Mouse (Mus musculus) midbrain, embryonic 13.5 days (tissue): ENCODE results near the gene Arl6ip4. TPM values are rescaled to one million over a fixed set of nuclear protein-coding genes. Genes with fewer than 3 reads are reported as not detected.

Experiments used
- ATAC-seq: fragments of 200-750 bp; cut with Nextera tagmentation; 2 replicates; pipeline ENCODE4 v1.8.0; 2017; ENCODE audit warnings: mild to moderate bottlenecking, moderate TSS enrichment, moderate library complexity
- H3K27ac ChIP-seq: fragments of 300-500 bp; sonication (generic); 2 replicates; pipeline ENCODE4 v1.5.1; 2015; ENCODE audit warnings: inconsistent platforms, mild to moderate bottlenecking, moderate library complexity
- H3K27me3 ChIP-seq: fragments of 300-500 bp; sonication (generic); 2 replicates; pipeline ENCODE4 v1.6.1; 2015; ENCODE audit warnings: mild to moderate bottlenecking, inconsistent platforms
- H3K36me3 ChIP-seq: fragments of 300-500 bp; sonication (generic); 2 replicates; pipeline ENCODE4 v1.6.1; 2015; ENCODE audit warnings: mild to moderate bottlenecking, inconsistent platforms
- H3K4me1 ChIP-seq: fragments of 300-500 bp; sonication (generic); replicated peaks from 2 replicates; pipeline ENCODE4 v1.6.1; 2015; ENCODE audit warnings: inconsistent platforms
- H3K4me2 ChIP-seq: fragments of 300-500 bp; sonication (generic); replicated peaks from 2 replicates; pipeline ENCODE4 v1.6.1; 2015; ENCODE audit warnings: moderate library complexity, mild to moderate bottlenecking, inconsistent platforms
- H3K4me3 ChIP-seq: fragments of 300-500 bp; sonication (generic); replicated peaks from 2 replicates; pipeline ENCODE4 v1.5.1; 2015; ENCODE audit warnings: mild to moderate bottlenecking, inconsistent platforms
- H3K9ac ChIP-seq: fragments of 300-500 bp; sonication (generic); replicated peaks from 2 replicates; pipeline ENCODE4 v1.6.1; 2015; ENCODE audit warnings: mild to moderate bottlenecking, inconsistent platforms
- H3K9me3 ChIP-seq: fragments of 300-500 bp; sonication (generic); 2 replicates; pipeline ENCODE4 v1.6.1; 2016; ENCODE audit warnings: mild to moderate bottlenecking, inconsistent platforms
- WGBS: fragments of 180-500 bp; shearing (Covaris S2); methylation state at CpG from one replicate; pipeline ENCODE4 v1.1.7; 2015; 5-methylcytosine and 5-hydroxymethylcytosine counted together
- polyA plus RNA-seq: library from polyadenylated mRNA; unstranded; fragments of >200 nt; fragmentation: Nextera tagmentation; extraction: Ambion mirVana; gene quantifications from 2 replicates; pipeline ENCODE4 v1.2.1, GENCODE M21; 2015

The Arl6ip4 gene
- polyA plus RNA-seq, 1 experiment from 2014 or later, result 82.3 TPM

- no peak overlapping the region for H3K4me3 ChIP-seq
- no peak overlapping the region for H3K9ac ChIP-seq
- no peak for ATAC-seq
- no peaks in the 10 kb centered on the region for H3K27me3 ChIP-seq
- H3K4me2 ChIP-seq, result no peak overlapping the region
- H3K36me3 ChIP-seq, result no peaks in the 10 kb centered on the region
- no peaks in the 10 kb centered on the region for H3K9me3 ChIP-seq
- no peak overlapping the region for H3K27ac ChIP-seq
- peaks cover 77% of the 10 kb centered on the region for H3K4me1 ChIP-seq
- 90% methylated on average over 11 of the region's 11 CpGs for WGBS
These were observed 47.6 kb downstream of the Arl6ip4 start for GRCm38 (mm10) chr5:124163445-124163844.

DNA sequence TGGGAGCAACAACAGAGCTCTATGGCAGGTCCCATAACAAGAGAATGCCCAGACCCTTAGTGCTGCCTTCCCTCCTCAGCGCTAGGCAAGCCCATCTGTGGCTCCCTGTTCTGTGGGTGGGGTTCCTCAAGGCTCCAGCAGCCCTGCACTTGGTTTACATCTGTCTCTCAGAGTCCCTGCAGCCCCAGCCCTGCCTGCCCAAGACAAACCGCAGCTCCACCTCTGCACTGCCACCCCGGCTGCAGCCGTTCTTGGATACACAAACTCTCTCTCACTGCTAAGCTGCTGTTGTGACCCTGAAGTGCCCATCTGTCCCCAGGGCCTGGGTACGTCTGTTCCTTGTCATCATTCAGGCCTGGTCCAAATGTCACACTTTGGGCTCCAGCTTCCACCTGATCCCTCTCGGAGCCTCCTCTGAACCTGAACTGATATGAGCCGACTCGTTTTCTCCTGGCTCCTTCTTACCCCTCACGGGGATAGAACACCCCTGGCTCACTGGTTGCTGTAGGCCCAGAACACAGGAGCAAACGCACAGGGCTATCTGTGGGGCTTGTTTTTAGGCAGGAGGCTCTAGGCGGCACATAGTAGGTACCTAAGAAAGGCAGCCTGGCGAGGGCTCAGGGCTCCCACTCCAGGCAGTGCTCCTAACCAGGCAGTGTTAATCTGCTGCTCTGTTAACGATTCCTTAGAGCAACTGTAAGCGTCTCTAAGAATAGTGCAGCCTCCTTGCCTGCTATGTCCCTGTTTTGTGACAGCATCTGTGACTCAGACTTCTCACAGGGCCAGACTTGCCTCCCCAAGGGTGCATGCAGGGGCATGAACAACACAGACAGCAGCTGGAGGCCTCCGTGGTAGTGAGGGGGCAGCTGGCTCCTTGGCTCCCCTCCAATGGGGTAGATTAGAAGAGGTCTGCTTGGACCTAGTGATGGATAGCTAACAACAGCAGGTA is 50.0 kb downstream of the Arl6ip4 start:
- Histone ChIP-seq H3K4me1 (peaks cover 75% of the 10 kb centered on the region), H3K36me3 (no peaks in the 10 kb centered on the region), H3K4me3 (no peak overlapping the region), H3K9me3 (no peaks in the 10 kb centered on the region), H3K4me2 (no peak overlapping the region), H3K27ac (peak overlapping the region; percentile 66), H3K9ac (peak overlapping the region; percentile 33; the same call in 1 of the 2 replicates), H3K27me3 (no peaks in the 10 kb centered on the region)
- WGBS, result 50% methylated on average over 15 of the region's 15 CpGs
- peak; percentile 31 for ATAC-seq

- no peak overlapping the region for H3K4me2 ChIP-seq
- H3K9me3 ChIP-seq, result no peaks in the 10 kb centered on the region
- peak overlapping the region; percentile 66; the same call in 1 of the 2 replicates for H3K27ac ChIP-seq
- H3K9ac ChIP-seq, result no peak overlapping the region
- no peaks in the 10 kb centered on the region for H3K27me3 ChIP-seq
- H3K36me3 ChIP-seq, result no peaks in the 10 kb centered on the region
- ATAC-seq, result no peak
- peaks cover 71% of the 10 kb centered on the region for H3K4me1 ChIP-seq
- no peak overlapping the region for H3K4me3 ChIP-seq
These were observed 50.9 kb downstream of the Arl6ip4 start for GRCm38 (mm10) chr5:124166741-124167140.

DNA sequence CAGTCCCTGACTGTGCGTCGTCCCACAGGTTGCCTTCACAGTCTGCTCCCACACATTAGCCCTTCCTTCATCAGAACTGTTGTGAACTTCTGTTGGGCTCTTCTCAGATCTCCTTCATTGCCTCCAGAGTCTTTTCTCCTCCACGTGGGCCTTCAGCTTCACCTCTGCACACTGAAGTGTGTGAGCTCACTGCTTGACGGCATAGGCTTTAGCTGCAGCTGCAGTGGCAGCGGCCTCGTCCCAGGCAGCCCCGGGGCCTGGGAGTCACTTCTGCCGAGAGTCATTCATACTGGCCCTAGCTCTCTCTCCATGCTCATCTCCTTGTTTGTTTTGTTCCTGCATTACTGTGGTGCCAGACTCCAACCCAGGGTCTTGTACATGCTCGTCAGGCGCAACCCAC is 51.7 kb downstream of the Arl6ip4 start:
- H3K9ac ChIP-seq, result no peak overlapping the region
- H3K27me3 ChIP-seq, result no peaks in the 10 kb centered on the region
- H3K4me2 ChIP-seq, result no peak overlapping the region
- WGBS, result 67% methylated on average over 10 of the region's 10 CpGs
- H3K4me3 ChIP-seq, result no peak overlapping the region
- H3K36me3 ChIP-seq, result no peaks in the 10 kb centered on the region
- no peak for ATAC-seq
- H3K27ac ChIP-seq, result no peak overlapping the region
- no peaks in the 10 kb centered on the region for H3K9me3 ChIP-seq
- H3K4me1 ChIP-seq, result peaks cover 63% of the 10 kb centered on the region

Other genes starting within 250 kb of the Arl6ip4 start
- 0.08 and 0.30 TPM in 2 replicates for gene Hcar1, start 236.1 kb upstream of the Arl6ip4 start, polyA plus RNA-seq
- gene Denr, start 208.9 kb upstream of the Arl6ip4 start, polyA plus RNA-seq, result 145 and 162 TPM in 2 replicates
- 3.3 and 4.3 TPM in 2 replicates for gene Gm43518, start 188.7 kb upstream of the Arl6ip4 start, polyA plus RNA-seq
- 5.1 and 8.0 TPM in 2 replicates for gene Ccdc62, start 185.4 kb upstream of the Arl6ip4 start, polyA plus RNA-seq
- 19.0 and 20.1 TPM in 2 replicates for gene Hip1r, start 142.5 kb upstream of the Arl6ip4 start, polyA plus RNA-seq
- 71.5 and 79.3 TPM in 2 replicates for gene Vps37b, start 83.8 kb upstream of the Arl6ip4 start, polyA plus RNA-seq
- 4.7 and 4.9 TPM in 2 replicates for gene Abcb9, start 20.3 kb upstream of the Arl6ip4 start, polyA plus RNA-seq
- 25.4 and 30.6 TPM in 2 replicates for gene Ogfod2, start 3.8 kb upstream of the Arl6ip4 start, polyA plus RNA-seq
- 6.6 and 7.7 TPM in 2 replicates for gene Pitpnm2, start 133.7 kb downstream of the Arl6ip4 start, polyA plus RNA-seq
- gene Mphosph9, start 211.9 kb downstream of the Arl6ip4 start, polyA plus RNA-seq, result 15.4 and 16.5 TPM in 2 replicates
- 15.9 and 16.7 TPM in 2 replicates for gene 2810006K23Rik, start 212.0 kb downstream of the Arl6ip4 start, polyA plus RNA-seq
- 78.7 and 82.5 TPM in 2 replicates for gene Cdk2ap1, start 247.0 kb downstream of the Arl6ip4 start, polyA plus RNA-seq